Mouse (Mus musculus) thymus, adult 2 months (tissue): Measurements from ENCODE around the gene Lrrc7.

Experiments used
- CTCF ChIP-seq: fragments of 200-500 bp; IDR thresholded peaks from 2 replicates; pipeline ENCODE4 v1.5.1; 2012; ENCODE audit warnings: mild to moderate bottlenecking, control low read depth, low read length, moderate library complexity, borderline replicate concordance; ENCODE audit not compliant: control insufficient read depth, poor library complexity, insufficient read depth; ENCODE audit errors: extremely low read depth
- POLR2A ChIP-seq: fragments of 200-500 bp; IDR thresholded peaks from 2 replicates; pipeline ENCODE4 v1.6.1; 2012; ENCODE audit warnings: mild to moderate bottlenecking, low read length, control low read depth, moderate library complexity; ENCODE audit not compliant: control insufficient read depth, poor library complexity, insufficient read depth; ENCODE audit errors: extremely low read depth

- no peak for TF ChIP-seq CTCF
- TF ChIP-seq POLR2A: no peak
Observed at GRCm38 (mm10) chr3:158155515-158156286, 406.3 kb downstream of the Lrrc7 start.
